Mouse (Mus musculus) liver, embryonic 16.5 days (tissue): ENCODE measurements around the gene Unc93b1. TPM values are rescaled to one million over a fixed set of nuclear protein-coding genes. Genes with fewer than 3 reads are reported as not detected.
"Not testable (repeated sequence)": the region's sequence is repeated elsewhere in the genome, so short reads cannot be mapped to it uniquely, and the experiment has no call there.

Experiments
- ATAC-seq: fragments of 200-750 bp; cut with Nextera tagmentation; 2 replicates; pipeline ENCODE4 v1.8.0; 2017; ENCODE audit warnings: low read depth, mild to moderate bottlenecking, moderate number of reproducible peaks, moderate library complexity
- H3K27ac ChIP-seq: fragments of 300-500 bp; sonication (generic); 2 replicates; pipeline ENCODE4 v1.5.1; 2014; ENCODE audit warnings: mild to moderate bottlenecking, low read length
- H3K27me3 ChIP-seq: fragments of 300-500 bp; sonication (generic); 2 replicates; pipeline ENCODE4 v1.6.1; 2014; ENCODE audit warnings: low read depth, low read length, mixed read lengths; ENCODE audit not compliant: control insufficient read depth, insufficient read depth
- H3K36me3 ChIP-seq: fragments of 300-500 bp; sonication (generic); 2 replicates; pipeline ENCODE4 v1.6.1; 2014; ENCODE audit warnings: mild to moderate bottlenecking; ENCODE audit not compliant: control insufficient read depth, insufficient read depth
- H3K4me1 ChIP-seq: fragments of 300-500 bp; sonication (generic); 2 replicates; pipeline ENCODE4 v1.6.1; 2014; ENCODE audit warnings: low read depth, low read length, mixed read lengths; ENCODE audit not compliant: control insufficient read depth
- H3K4me2 ChIP-seq: fragments of 300-500 bp; sonication (generic); 2 replicates; pipeline ENCODE4 v1.6.1; 2014; ENCODE audit warnings: low read depth, low read length, mixed read lengths
- H3K4me3 ChIP-seq: fragments of 300-500 bp; sonication (generic); 2 replicates; pipeline ENCODE4 v1.5.1; 2014; ENCODE audit warnings: low read depth, mild to moderate bottlenecking, low read length
- H3K9ac ChIP-seq: fragments of 300-500 bp; sonication (generic); 2 replicates; pipeline ENCODE4 v1.6.1; 2014; ENCODE audit warnings: low read depth, low read length
- H3K9me3 ChIP-seq: fragments of 300-500 bp; sonication (generic); replicated peaks from 2 replicates; pipeline ENCODE4 v1.6.1; 2016; ENCODE audit warnings: low read length; ENCODE audit not compliant: control insufficient read depth
- WGBS: fragments of 180-500 bp; shearing (Covaris S2); extraction: QIAGEN DNeasy Blood & Tissue Kit; methylation state at CpG from one replicate; pipeline ENCODE4 v1.1.7; 2014; ENCODE audit not compliant: insufficient replicate concordance; 5-methylcytosine and 5-hydroxymethylcytosine counted together
- polyA plus RNA-seq: library from polyadenylated mRNA; unstranded; fragments of >200 nt; fragmentation: Nextera tagmentation; extraction: Ambion mirVana; gene quantifications from 2 replicates; pipeline ENCODE4 v1.2.1, GENCODE M21; 2015

Gene Unc93b1
- polyA plus RNA-seq, 1 experiment from 2014 or later = 35.8 TPM

- Histone ChIP-seq H3K4me2 (no peak overlapping the region), H3K4me3 (no peak overlapping the region), H3K9ac (no peak overlapping the region), H3K4me1 (peaks cover under 1% of the 10 kb centered on the region), H3K9me3 (no peaks in the 10 kb centered on the region), H3K36me3 (no peaks in the 10 kb centered on the region), H3K27ac (no peak overlapping the region), H3K27me3 (no peaks in the 10 kb centered on the region)
- ATAC-seq = no peak
- 76% methylated on average over 14 of the region's 14 CpGs for WGBS
These were observed 13.6 kb downstream of the Unc93b1 start for GRCm38 (mm10) chr19:3948546-3948945.

- H3K9ac ChIP-seq = no peak overlapping the region
- no peak overlapping the region for H3K27ac ChIP-seq
- no peak overlapping the region for H3K4me3 ChIP-seq
- no peaks in the 10 kb centered on the region for H3K9me3 ChIP-seq
- H3K4me2 ChIP-seq = no peak overlapping the region
- no peaks in the 10 kb centered on the region for H3K36me3 ChIP-seq
- H3K27me3 ChIP-seq = no peaks in the 10 kb centered on the region
- H3K4me1 ChIP-seq = no peaks in the 10 kb centered on the region; the same call in none of the 2 replicates
- WGBS = 49% methylated on average over 3 of the region's 3 CpGs
- ATAC-seq = no peak
These were observed 15.3 kb downstream of the Unc93b1 start for GRCm38 (mm10) chr19:3950331-3950730.

DNA sequence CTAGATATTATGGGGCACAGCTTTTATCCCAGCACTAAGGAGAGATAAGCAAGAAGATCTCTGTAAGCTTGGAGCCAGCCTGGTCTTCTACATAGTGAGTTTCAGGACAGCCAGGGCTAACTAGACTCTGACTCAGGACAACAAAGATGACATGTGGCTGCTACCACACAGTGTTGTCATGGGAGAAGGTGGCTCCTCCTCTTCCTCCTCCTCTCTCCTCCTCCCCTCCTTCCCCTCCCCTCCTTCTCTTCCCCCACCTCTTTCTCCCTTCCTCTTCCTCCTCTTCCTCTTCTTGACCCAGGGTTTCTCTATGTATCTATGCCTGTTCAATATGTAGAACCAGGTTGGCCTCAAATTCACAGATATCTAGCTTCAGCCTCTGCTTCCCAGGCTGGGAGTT lies 16.5 kb downstream of the Unc93b1 start:
- Histone ChIP-seq H3K27ac (no peak overlapping the region), H3K4me1 (no peaks in the 10 kb centered on the region), H3K27me3 (no peaks in the 10 kb centered on the region), H3K4me2 (no peak overlapping the region), H3K9ac (no peak overlapping the region), H3K9me3 (no peaks in the 10 kb centered on the region), H3K4me3 (no peak overlapping the region), H3K36me3 (no peaks in the 10 kb centered on the region)
- no peak for ATAC-seq

- no peaks in the 10 kb centered on the region for H3K27me3 ChIP-seq
- no peak overlapping the region for H3K4me2 ChIP-seq
- H3K36me3 ChIP-seq = no peaks in the 10 kb centered on the region
- H3K9ac ChIP-seq = no peak overlapping the region
- H3K9me3 ChIP-seq = no peaks in the 10 kb centered on the region
- no peak overlapping the region for H3K27ac ChIP-seq
- 32% methylated on average over 1 of the region's 1 CpGs for WGBS
- no peak for ATAC-seq
- H3K4me1 ChIP-seq = no peaks in the 10 kb centered on the region
- no peak overlapping the region for H3K4me3 ChIP-seq
These were observed 17.1 kb downstream of the Unc93b1 start for GRCm38 (mm10) chr19:3952099-3952498.

DNA sequence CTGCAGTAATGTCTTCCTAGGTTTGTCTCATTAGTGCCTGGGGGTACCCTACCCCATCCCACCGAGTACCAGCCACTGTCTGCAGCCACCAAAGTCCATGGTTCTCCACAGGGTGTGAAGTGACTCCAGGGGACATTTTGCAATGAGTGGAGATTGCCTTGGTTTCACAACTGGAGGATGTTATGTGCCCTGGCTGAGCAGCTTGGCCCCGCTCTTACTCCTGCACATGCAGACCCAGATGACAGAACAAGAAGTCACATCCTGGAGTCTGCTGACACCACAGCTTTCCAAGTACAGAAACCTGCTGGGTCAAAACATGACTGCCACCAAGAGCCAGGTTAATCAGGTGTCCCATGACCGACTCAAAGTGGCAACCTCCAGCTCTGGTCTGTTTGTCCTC lies 20.0 kb downstream of the Unc93b1 start:
- no peak overlapping the region for H3K27ac ChIP-seq
- 51% methylated on average over 3 of the region's 3 CpGs for WGBS
- no peak overlapping the region for H3K4me2 ChIP-seq
- no peaks in the 10 kb centered on the region for H3K27me3 ChIP-seq
- H3K4me1 ChIP-seq = no peaks in the 10 kb centered on the region
- no peaks in the 10 kb centered on the region for H3K9me3 ChIP-seq
- no peak overlapping the region for H3K9ac ChIP-seq
- no peak for ATAC-seq
- H3K4me3 ChIP-seq = no peak overlapping the region
- H3K36me3 ChIP-seq = no peaks in the 10 kb centered on the region

DNA sequence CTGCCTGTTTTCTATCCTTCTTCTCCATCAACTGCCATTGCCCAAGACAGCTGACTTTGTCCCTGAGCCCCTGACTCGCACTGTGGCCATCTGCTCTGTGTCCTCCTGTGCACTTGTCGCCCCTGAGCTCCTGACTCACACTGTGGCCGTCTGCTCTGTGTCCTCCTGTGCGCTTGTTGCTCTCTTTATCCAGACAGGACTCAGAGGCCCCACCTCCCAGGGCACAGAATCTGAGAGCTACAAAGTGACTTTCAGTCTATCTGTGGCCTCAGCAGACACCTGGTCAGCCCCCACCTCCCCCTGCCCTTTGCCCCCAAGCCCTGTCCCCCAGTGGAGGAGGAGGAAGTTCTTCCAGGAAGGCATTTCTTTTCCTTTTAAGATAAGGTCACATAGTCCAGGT lies 20.8 kb downstream of the Unc93b1 start:
- Histone ChIP-seq H3K9me3 (no peaks in the 10 kb centered on the region), H3K4me3 (no peak overlapping the region), H3K4me2 (no peak overlapping the region), H3K36me3 (no peaks in the 10 kb centered on the region), H3K27ac (no peak overlapping the region), H3K27me3 (no peaks in the 10 kb centered on the region), H3K9ac (no peak overlapping the region), H3K4me1 (no peaks in the 10 kb centered on the region)
- WGBS = 30% methylated on average over 4 of the region's 4 CpGs
- no peak for ATAC-seq

GRCm38 (mm10) chr19:3957296-3958036 lies 22.5 kb downstream of the Unc93b1 start:
- H3K27me3 ChIP-seq, H3K4me1 ChIP-seq, H3K9ac ChIP-seq, ATAC-seq, H3K4me3 ChIP-seq, H3K27ac ChIP-seq, H3K36me3 ChIP-seq, H3K4me2 ChIP-seq, H3K9me3 ChIP-seq: not testable (repeated sequence)
- WGBS = 63% methylated on average over 4 of the region's 5 CpGs

DNA sequence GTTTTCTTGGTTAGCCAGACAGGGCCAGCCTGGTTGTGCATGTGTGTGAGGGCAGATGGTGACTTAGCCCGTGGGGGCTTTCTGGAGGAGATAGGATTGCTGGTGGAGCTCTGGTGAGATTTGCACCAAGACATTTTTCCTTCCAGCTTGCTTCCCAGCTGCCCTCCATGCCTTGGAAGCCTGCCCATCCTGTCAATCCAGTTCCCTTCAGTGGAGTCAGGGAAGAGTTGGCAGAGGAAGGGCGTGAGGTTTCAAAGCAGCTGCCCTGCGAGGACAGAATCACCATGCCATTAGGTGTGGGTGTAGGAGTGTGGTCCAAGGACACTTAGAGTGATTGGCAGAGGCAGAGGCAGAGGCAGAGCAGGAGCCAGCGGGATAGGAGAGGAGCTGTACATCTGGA lies 23.5 kb downstream of the Unc93b1 start, which contains the start of gene Aldh3b3:
Aldh3b3 (plus strand) TSS at position 176 of the 400 bp plus-strand sequence.
- no peak within 1 kb of the TSS for H3K9ac ChIP-seq
- no peaks in the 10 kb centered on the region for H3K4me1 ChIP-seq
- no peak within 1 kb of the TSS for H3K4me3 ChIP-seq
- no peak within 1 kb of the TSS for H3K27ac ChIP-seq
- H3K9me3 ChIP-seq = no peaks in the 10 kb centered on the region
- WGBS = 57% methylated on average over 4 of the region's 4 CpGs
- H3K4me2 ChIP-seq = no peak within 1 kb of the TSS
- no peaks in the 10 kb centered on the region for H3K36me3 ChIP-seq
- H3K27me3 ChIP-seq = no peaks in the 10 kb centered on the region
- no peak for ATAC-seq

DNA sequence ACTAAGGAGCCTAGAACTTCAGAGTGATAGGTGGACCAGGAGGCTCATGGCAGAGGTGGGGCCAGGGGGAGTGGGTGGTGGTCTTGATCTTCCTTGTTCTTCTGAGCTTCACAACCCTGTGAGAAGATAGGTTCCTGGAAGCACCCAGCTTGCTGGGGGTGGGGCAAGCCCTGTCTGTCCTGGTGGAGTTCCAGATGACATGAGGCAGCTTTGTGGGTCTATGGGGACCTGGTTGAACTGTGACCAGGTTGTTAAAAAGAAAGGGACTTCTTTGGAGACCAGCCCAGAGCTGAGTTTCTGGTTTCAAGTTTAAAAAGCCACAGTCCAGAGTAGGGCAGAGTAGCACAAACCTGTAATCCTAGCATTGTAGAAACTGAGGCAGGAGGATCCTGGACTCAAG lies 24.0 kb downstream of the Unc93b1 start:
- H3K27ac ChIP-seq = no peak overlapping the region
- no peaks in the 10 kb centered on the region for H3K36me3 ChIP-seq
- no peak overlapping the region for H3K4me3 ChIP-seq
- no peaks in the 10 kb centered on the region for H3K4me1 ChIP-seq
- no peaks in the 10 kb centered on the region for H3K27me3 ChIP-seq
- H3K4me2 ChIP-seq = no peak overlapping the region
- ATAC-seq = no peak
- H3K9ac ChIP-seq = no peak overlapping the region
- no peaks in the 10 kb centered on the region for H3K9me3 ChIP-seq
